Mouse (Mus musculus) lung, adult 2 months (tissue): ENCODE measurements around the gene Casr.

ENCODE experiments used
- CTCF ChIP-seq: fragments of 200-500 bp; IDR thresholded peaks from 2 replicates; pipeline ENCODE4 v1.5.1; 2011; ENCODE audit warnings: mild to moderate bottlenecking, low read length, control low read depth; ENCODE audit not compliant: insufficient read depth
- POLR2A ChIP-seq: fragments of 200-500 bp; IDR thresholded peaks from 2 replicates; pipeline ENCODE4 v1.6.1; 2011; ENCODE audit warnings: low read depth, mild to moderate bottlenecking, control low read depth, low read length, borderline replicate concordance; ENCODE audit errors: extremely low read depth

GRCm38 (mm10) chr16:36507300-36507699 lies 54.6 kb downstream of the Casr start:
- TF ChIP-seq CTCF: no peak
- TF ChIP-seq POLR2A: no peak
